Mouse (Mus musculus): ENCODE results near the gene Ctf1.

The Ctf1 gene

GRCm38 (mm10) chr7:127766851-127767609 is 54.5 kb downstream of the Ctf1 start:
- no peak for DNase-seq (ENCODE audit: extremely low read depth, insufficient read length, low spot score)

Measured in 3134 (cell line).